Mouse (Mus musculus) adrenal gland, adult 18-20 months (tissue): ENCODE results near the gene Abcg8. TPM values are rescaled to one million over a fixed set of nuclear protein-coding genes. Genes with fewer than 3 reads are reported as not detected.

Experiments used
- DNase-seq, 2 experiments: peaks; one replicate each; pipeline ENCODE4 v3.0.0; 2021 to 2022; ENCODE audit warnings: low spot score in 2 of 2
- total RNA-seq, 2 experiments: library from RNA; stranded (reverse); gene quantifications; 1 replicate in 1 of 2; 2 replicates in 1 of 2; pipeline ENCODE4 v1.2.3; 2021

Gene Abcg8
- total RNA-seq, 2 experiments from 2014 or later: not detected

- DNase-seq: no peak
Observed at GRCm38 (mm10) chr17:84708818-84709217, 32.7 kb downstream of the Abcg8 start.

DNA sequence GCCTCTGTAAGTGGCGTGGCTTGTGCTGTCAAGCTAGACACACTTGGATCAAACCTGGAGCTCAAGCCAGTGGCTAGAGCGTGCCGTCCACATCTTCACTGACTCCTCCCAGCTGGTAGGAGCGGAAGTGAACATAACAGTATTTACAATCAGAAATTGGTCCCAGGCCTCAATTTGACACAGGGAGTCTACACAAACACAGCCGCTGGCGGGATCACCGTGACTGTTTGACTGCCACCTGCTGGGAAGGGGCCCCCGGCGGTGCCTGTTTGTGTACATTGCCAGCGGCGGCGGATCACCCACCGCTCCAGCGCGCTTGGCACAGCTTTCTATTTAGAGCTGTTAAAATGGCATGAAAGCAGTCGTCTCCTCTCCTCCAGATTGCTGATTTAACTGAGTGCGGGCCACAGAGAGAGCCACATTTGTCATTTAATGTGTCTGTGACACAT, 33.3 kb downstream of the Abcg8 start:
- no peak for DNase-seq

- DNase-seq: no peak
Observed at GRCm38 (mm10) chr17:84713563-84714164, 37.6 kb downstream of the Abcg8 start.

GRCm38 (mm10) chr17:84714930-84715329, 38.8 kb downstream of the Abcg8 start:
- no peak for DNase-seq

DNA sequence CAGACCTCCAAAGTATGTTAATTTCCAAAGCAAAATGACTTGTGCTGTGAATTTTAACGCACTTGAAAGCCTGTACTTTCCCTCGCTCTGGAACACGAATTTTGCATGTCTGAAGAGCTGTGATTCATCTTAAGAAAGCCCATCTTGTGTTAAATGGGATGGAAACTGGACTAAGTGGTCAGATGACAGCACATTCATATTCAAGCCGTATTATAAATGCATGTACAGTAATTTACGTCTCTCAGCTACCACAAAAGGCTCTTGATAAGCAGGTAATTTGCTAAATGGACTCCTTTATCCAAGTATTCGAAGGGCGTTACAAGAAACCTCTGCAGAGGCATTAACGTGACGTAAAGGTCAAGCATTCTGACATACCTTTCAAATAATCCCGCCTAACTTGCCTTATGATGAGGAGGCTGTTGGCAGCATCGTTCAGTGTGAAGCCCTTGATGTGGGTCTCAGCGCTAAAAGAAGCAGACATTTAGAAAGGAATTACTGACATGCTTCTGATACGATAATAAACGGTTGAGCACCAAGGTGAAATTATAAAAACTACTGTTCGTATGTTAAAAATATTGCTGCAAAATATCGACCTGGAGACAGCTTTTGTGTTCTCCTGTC, 40.3 kb downstream of the Abcg8 start:
- DNase-seq: no peak

DNA sequence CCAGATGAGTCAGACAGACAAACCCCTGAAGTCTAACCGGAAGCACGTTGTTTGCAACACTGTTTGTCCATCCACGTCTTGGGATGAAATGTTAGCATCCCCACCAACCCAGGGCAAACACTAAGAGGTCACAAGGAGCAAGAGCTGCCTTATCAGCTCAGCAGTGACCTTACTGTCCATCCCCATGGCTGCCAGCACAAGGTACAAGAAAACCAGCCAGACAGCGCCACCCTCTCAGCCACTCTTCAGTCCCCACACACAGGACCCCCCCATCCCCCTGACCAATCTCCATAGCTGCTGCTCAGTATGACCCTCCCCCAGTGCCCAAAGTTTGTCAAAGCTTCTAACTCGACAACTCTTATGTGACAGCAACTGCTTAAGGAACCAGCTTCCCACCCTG, 41.3 kb downstream of the Abcg8 start:
- DNase-seq: no peak

DNA sequence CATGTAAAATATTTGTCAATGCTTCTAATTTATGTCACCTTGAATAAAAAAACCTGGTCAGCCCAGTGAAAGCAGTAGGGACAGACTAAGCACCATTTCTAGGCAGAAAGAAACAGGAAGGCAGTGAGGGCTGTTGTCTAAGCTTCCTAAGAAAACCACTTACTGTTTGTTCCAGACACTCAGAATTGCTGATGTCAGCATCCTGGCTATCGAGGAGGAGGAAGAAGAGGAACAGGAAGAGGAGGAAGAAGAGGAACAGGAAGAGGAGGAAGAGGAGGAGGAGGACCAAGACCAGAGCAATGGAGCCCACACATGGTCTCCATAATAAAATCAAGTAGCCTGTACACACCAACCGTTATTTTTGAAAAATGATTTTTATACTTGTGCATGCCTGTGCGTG, 43.0 kb downstream of the Abcg8 start:
- DNase-seq: no peak

DNA sequence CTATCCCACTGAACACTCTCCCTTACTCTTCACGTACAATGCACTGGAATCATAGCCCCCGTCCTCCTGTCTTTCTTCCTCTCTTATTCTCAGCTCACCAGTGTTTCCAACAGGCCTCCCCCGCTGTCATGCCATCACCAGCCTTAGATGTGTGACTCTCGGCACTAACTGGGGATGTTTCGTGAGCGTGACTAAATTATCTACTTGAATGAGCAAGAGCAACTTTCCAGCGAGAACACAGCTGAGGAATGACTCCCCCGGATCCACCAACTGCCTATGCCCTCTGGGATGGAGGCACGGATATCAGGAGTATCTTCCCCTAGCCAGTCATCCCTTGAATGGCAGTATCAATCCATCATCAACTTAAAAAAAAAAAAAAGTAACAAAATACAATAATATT, 47.9 kb downstream of the Abcg8 start:
- no peak for DNase-seq

DNA sequence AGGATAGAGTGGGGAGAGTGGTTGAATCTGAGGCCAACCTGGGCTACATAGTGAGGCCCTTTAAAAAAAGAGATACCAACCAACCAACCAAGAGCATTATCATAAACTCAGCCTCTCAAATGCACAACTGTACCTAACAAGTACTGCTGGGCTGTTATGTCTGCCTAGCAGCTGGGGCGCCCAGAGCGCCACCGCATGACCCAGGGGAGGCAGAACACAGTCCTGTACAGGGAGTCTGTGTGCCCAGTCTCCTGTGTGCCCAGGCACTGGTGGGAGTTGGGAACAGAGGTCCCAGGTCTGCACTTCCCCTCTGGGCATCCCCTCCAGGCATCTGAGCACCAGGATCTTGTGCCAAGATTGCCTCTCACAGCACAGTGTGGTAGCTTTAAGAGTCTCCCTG, 49.1 kb downstream of the Abcg8 start:
- no peak for DNase-seq

- DNase-seq: no peak
Observed at GRCm38 (mm10) chr17:84728201-84728911, 52.3 kb downstream of the Abcg8 start.

- no peak for DNase-seq
Observed at GRCm38 (mm10) chr17:84729140-84729539, 53.0 kb downstream of the Abcg8 start.

GRCm38 (mm10) chr17:84731361-84731760, 55.3 kb downstream of the Abcg8 start:
- DNase-seq: no peak

- DNase-seq: no peak
Observed at GRCm38 (mm10) chr17:84732612-84733011, 56.5 kb downstream of the Abcg8 start.

- DNase-seq: no peak
Observed at GRCm38 (mm10) chr17:84736719-84737118, 60.6 kb downstream of the Abcg8 start.

DNA sequence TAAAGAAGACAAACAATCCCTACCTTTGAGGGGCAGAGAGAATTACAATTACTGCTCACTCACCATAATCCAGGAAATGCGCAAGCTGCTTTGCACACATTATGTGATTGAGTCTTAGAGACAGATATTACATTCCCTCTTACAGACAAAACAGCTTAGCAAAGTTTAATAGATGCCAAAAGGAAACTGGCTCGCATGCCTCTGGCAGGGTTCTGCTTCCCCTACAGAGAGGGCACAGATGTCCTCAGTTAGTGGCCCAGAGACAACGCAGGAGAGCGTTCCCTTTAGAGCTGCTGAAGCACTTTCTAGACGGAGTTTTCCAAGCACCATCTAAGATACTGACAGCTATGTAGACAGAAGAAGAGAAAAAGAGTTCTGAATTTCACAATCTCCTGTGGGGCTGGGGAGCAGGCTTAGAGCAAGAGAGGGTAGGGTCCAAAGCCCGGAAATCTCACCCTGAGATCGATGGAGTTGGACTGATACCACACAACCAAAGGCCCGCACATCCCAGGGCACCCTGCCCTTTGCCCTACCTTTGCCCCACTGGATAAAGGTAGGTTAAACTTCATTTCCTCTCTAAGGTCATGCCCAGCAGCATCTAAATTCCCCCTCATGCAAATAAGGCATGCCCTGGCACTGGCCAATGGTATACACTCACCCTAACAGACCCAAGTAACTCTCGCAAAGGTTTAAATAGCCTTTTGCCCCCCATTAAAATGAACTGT, 62.1 kb downstream of the Abcg8 start:
- DNase-seq: no peak

- no peak for DNase-seq
Observed at GRCm38 (mm10) chr17:84744256-84744655, 68.2 kb downstream of the Abcg8 start.

GRCm38 (mm10) chr17:84745001-84745400, 68.9 kb downstream of the Abcg8 start:
- no peak for DNase-seq

DNA sequence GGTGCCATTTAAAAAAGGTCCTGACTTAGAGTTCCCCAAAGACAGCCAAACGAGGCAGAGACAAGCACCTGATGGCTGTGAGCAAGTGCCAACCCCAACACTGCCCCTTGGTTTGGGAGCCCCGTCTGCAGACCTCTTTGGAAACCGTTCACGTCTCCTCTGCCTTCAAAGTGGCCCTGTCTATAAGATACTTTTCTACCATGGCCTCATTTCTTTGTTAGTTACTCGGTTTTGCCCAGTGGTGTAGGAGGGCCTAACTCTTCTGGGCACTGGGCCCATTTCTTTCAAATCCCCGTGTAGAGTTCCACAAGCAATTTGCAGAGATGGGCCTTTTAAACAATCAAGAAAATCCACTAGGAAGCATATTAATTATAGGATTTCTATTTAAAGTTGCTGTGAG, 71.1 kb downstream of the Abcg8 start:
- no peak for DNase-seq

DNA sequence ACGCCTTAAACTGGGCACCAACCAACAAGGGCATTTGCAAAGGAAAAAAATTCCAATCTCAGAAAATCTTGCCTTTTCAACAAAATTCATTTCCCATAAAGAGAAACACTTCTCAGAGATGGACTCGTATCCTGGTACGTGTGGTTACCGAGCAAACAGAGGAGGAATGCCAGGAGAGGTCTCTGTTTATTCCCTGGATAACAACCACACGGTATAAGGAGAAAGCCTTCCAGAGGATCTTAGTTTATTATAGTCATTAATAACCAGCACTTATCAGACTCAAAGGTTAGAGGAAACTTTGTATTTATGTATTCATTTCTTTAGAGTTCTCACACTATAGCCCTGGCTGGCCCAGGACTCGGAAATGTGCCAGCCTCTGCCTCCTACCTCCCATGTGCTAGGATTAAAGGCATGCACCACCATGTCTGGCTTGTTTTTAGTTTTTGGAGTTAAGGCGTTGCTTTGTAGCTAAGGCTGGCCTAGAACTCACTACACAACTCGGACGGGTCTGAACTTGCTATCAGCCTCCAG, 72.1 kb downstream of the Abcg8 start:
- DNase-seq: no peak

- no peak for DNase-seq
Observed at GRCm38 (mm10) chr17:84749297-84749696, 73.2 kb downstream of the Abcg8 start.
